Mouse (Mus musculus): ENCODE results near the gene Sgsm1.

The Sgsm1 gene

GRCm38 (mm10) chr5:113217076-113217475, 93.5 kb downstream of the Sgsm1 start:
- DNase-seq (ENCODE audit: low spot score in 2 of 2) = no peak

- peak in 1 of 2 experiments; percentile 39 for DNase-seq (ENCODE audit: low spot score in 2 of 2)
Observed at GRCm38 (mm10) chr5:113216328-113216960, 94.1 kb downstream of the Sgsm1 start.

GRCm38 (mm10) chr5:113215610-113216011, 95.0 kb downstream of the Sgsm1 start:
- DNase-seq (ENCODE audit: low spot score in 2 of 2) = no peak

GRCm38 (mm10) chr5:113214455-113214854, 96.1 kb downstream of the Sgsm1 start:
- DNase-seq (ENCODE audit: low spot score in 2 of 2) = no peak

GRCm38 (mm10) chr5:113214041-113214440, 96.5 kb downstream of the Sgsm1 start:
- no peak for DNase-seq (ENCODE audit: low spot score in 2 of 2)

- no peak for DNase-seq (ENCODE audit: low spot score in 2 of 2)
Observed at GRCm38 (mm10) chr5:113212156-113212835, 98.3 kb downstream of the Sgsm1 start.

- no peak for DNase-seq (ENCODE audit: low spot score in 2 of 2)
Observed at GRCm38 (mm10) chr5:113210314-113210713, 100.3 kb downstream of the Sgsm1 start.

GRCm38 (mm10) chr5:113209898-113210297, 100.7 kb downstream of the Sgsm1 start:
- DNase-seq (ENCODE audit: low spot score in 2 of 2) = no peak

- no peak for DNase-seq (ENCODE audit: low spot score in 2 of 2)
Observed at GRCm38 (mm10) chr5:113209401-113209750, 101.2 kb downstream of the Sgsm1 start.

- DNase-seq (ENCODE audit: low spot score in 2 of 2) = no peak
Observed at GRCm38 (mm10) chr5:113208622-113209400, 101.8 kb downstream of the Sgsm1 start.

GRCm38 (mm10) chr5:113208048-113208447, 102.5 kb downstream of the Sgsm1 start:
- DNase-seq (ENCODE audit: low spot score in 2 of 2) = no peak

- no peak for DNase-seq (ENCODE audit: low spot score in 2 of 2)
Observed at GRCm38 (mm10) chr5:113206670-113207352, 103.8 kb downstream of the Sgsm1 start.

- DNase-seq (ENCODE audit: low spot score in 2 of 2) = no peak
Observed at GRCm38 (mm10) chr5:113204193-113204592, 106.4 kb downstream of the Sgsm1 start.

GRCm38 (mm10) chr5:113199772-113200134, 110.8 kb downstream of the Sgsm1 start:
- peak in 1 of 2 experiments; percentile 36 for DNase-seq (ENCODE audit: low spot score in 2 of 2)

GRCm38 (mm10) chr5:113199126-113199771, 111.3 kb downstream of the Sgsm1 start:
- DNase-seq (ENCODE audit: low spot score in 2 of 2) = no peak

GRCm38 (mm10) chr5:113196916-113197794, 113.4 kb downstream of the Sgsm1 start:
- no peak for DNase-seq (ENCODE audit: low spot score in 2 of 2)

- DNase-seq (ENCODE audit: low spot score in 2 of 2) = peak; percentile 39 to 52
Observed at GRCm38 (mm10) chr5:113195907-113196306, 114.7 kb downstream of the Sgsm1 start.

- peak in 1 of 2 experiments; percentile 38 for DNase-seq (ENCODE audit: low spot score in 2 of 2)
Observed at GRCm38 (mm10) chr5:113195451-113195850, 115.1 kb downstream of the Sgsm1 start.

- DNase-seq (ENCODE audit: low spot score in 2 of 2) = no peak
Observed at GRCm38 (mm10) chr5:113193762-113194161, 116.8 kb downstream of the Sgsm1 start.

Measured in right cerebral cortex, postnatal 36 days (tissue).